ENCODE assay signal across 8 mouse cellular contexts in the genomic region with DNA sequence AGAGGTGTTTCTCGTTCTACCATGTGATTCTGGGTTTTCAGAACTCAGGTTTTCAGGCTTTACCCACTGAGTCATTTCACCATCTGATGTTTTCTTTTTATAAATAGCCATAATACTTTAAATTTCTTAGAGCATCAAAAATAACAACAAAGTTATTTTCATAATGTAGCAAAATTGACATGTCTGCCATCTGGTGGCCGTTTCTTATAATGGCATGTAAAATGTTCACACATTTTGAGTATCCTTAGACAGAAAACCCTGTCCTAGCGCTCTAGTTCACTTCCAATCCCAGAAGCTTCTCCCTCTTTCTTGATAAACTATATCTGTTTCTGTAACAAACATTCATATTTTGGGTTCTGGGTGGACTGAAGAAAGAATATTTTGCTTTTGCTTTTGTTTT. TPM values are rescaled to one million over a fixed set of nuclear protein-coding genes. Genes with fewer than 3 reads are reported as not detected.
A peak's percentile ranks its signal among the peaks of the same experiment; 100 is the strongest.
DNase-seq lines count a peak whose midpoint lies in the region; ATAC-seq and TF ChIP-seq lines count a peak whose summit lies in the region.

No protein-coding gene starts in this region.

- TF ChIP-seq CTCF in forebrain, postnatal 0 days (IDR thresholded peaks at IDR 0.05; ENCODE audit: low read depth) = peak; percentile 67
- peak; percentile 78 for TF ChIP-seq CTCF in midbrain, postnatal 0 days (IDR thresholded peaks at IDR 0.05)
- peak; percentile 70 for TF ChIP-seq CTCF in lung, postnatal 0 days (IDR thresholded peaks at IDR 0.05)

- TF ChIP-seq EP300 in lung, postnatal 0 days (IDR thresholded peaks at IDR 0.05) = no peak

- no peak for ATAC-seq in forebrain, postnatal 0 days
- no peak for ATAC-seq in forebrain, embryonic 15.5 days (replicated peaks)
- no peak for ATAC-seq in midbrain, postnatal 0 days (ENCODE audit: low FRiP score)
- no peak for ATAC-seq in midbrain, embryonic 16.5 days
- peak; percentile 53 for ATAC-seq in activated CD4-positive, CD25-positive, alpha-beta regulatory T cell, adult 4 months
- no peak for ATAC-seq in lung, postnatal 0 days

- no peaks in the 10 kb centered on the region for H3K9me3 ChIP-seq in forebrain, postnatal 0 days (ENCODE audit: low read length)
- H3K9me3 ChIP-seq in forebrain, embryonic 15.5 days = no peaks in the 10 kb centered on the region
- no peaks in the 10 kb centered on the region for H3K9me3 ChIP-seq in midbrain, postnatal 0 days (ENCODE audit: low read length)
- H3K9me3 ChIP-seq in midbrain, embryonic 16.5 days (replicated peaks; ENCODE audit: control insufficient read depth, low read length, poor library complexity, severe bottlenecking) = no peaks in the 10 kb centered on the region
- H3K9me3 ChIP-seq in lung, postnatal 0 days (ENCODE audit: low read length) = no peaks in the 10 kb centered on the region

- no peak overlapping the region for H3K4me2 ChIP-seq in forebrain, postnatal 0 days (ENCODE audit: low read depth)
- no peak overlapping the region for H3K4me2 ChIP-seq in forebrain, embryonic 15.5 days (replicated peaks)
- no peak overlapping the region for H3K4me2 ChIP-seq in midbrain, postnatal 0 days (ENCODE audit: low read depth, low read length, poor library complexity, severe bottlenecking)
- H3K4me2 ChIP-seq in midbrain, embryonic 16.5 days (ENCODE audit: low read length) = no peak overlapping the region
- no peak overlapping the region for H3K4me2 ChIP-seq in lung, postnatal 0 days (replicated peaks; ENCODE audit: low read depth, low read length)

- no peak overlapping the region for H3K4me3 ChIP-seq in forebrain, postnatal 0 days (ENCODE audit: low read depth, low read length)
- H3K4me3 ChIP-seq in forebrain, embryonic 15.5 days = no peak overlapping the region
- no peak overlapping the region for H3K4me3 ChIP-seq in midbrain, postnatal 0 days (ENCODE audit: low read depth, low read length)
- H3K4me3 ChIP-seq in midbrain, embryonic 16.5 days (ENCODE audit: low read depth, low read length) = no peak overlapping the region
- no peak overlapping the region for H3K4me3 ChIP-seq in lung, postnatal 0 days (ENCODE audit: low read depth, low read length)

- 30% methylated on average over 3 of the region's 3 CpGs for WGBS in forebrain, postnatal 0 days
- 36% methylated on average over 3 of the region's 3 CpGs for WGBS in forebrain, embryonic 15.5 days
- WGBS in midbrain, postnatal 0 days = 22% methylated on average over 3 of the region's 3 CpGs
- WGBS in midbrain, embryonic 16.5 days = 21% methylated on average over 3 of the region's 3 CpGs
- WGBS in lung, postnatal 0 days = 24% methylated on average over 3 of the region's 3 CpGs

- peak; percentile 80 for DNase-seq in forebrain, postnatal 0 days
- peak; percentile 63 for DNase-seq in midbrain, postnatal 0 days (ENCODE audit: low spot score)
- peak; percentile 48 for DNase-seq in forelimb bud, embryonic 11.5 days (ENCODE audit: low read depth, low spot score)
- peak; percentile 82 for DNase-seq in lung, postnatal 0 days (ENCODE audit: low spot score)
- peak; percentile 71 for DNase-seq in thymus, postnatal 14 days

- no peaks in the 10 kb centered on the region for H3K4me1 ChIP-seq in forebrain, postnatal 0 days (ENCODE audit: insufficient read depth)
- no peaks in the 10 kb centered on the region for H3K4me1 ChIP-seq in forebrain, embryonic 15.5 days
- H3K4me1 ChIP-seq in midbrain, postnatal 0 days (ENCODE audit: insufficient read depth, low read length) = no peaks in the 10 kb centered on the region
- H3K4me1 ChIP-seq in midbrain, embryonic 16.5 days (ENCODE audit: control insufficient read depth, insufficient read depth, low read length) = no peaks in the 10 kb centered on the region
- H3K4me1 ChIP-seq in lung, postnatal 0 days (ENCODE audit: insufficient read depth, low read depth, low read length) = no peaks in the 10 kb centered on the region

- H3K36me3 ChIP-seq in forebrain, postnatal 0 days (ENCODE audit: insufficient read depth) = no peaks in the 10 kb centered on the region
- H3K36me3 ChIP-seq in forebrain, embryonic 15.5 days = no peaks in the 10 kb centered on the region
- H3K36me3 ChIP-seq in midbrain, postnatal 0 days (ENCODE audit: insufficient read depth, low read length) = no peaks in the 10 kb centered on the region
- no peaks in the 10 kb centered on the region for H3K36me3 ChIP-seq in midbrain, embryonic 16.5 days (ENCODE audit: control insufficient read depth, insufficient read depth, low read length)
- no peaks in the 10 kb centered on the region for H3K36me3 ChIP-seq in lung, postnatal 0 days (ENCODE audit: insufficient read depth, low read length)

- no peaks in the 10 kb centered on the region for H3K27me3 ChIP-seq in forebrain, postnatal 0 days (ENCODE audit: insufficient read depth, low read length)
- H3K27me3 ChIP-seq in forebrain, embryonic 15.5 days = no peaks in the 10 kb centered on the region
- no peaks in the 10 kb centered on the region for H3K27me3 ChIP-seq in midbrain, postnatal 0 days (ENCODE audit: insufficient read depth, low read length)
- H3K27me3 ChIP-seq in midbrain, embryonic 16.5 days (ENCODE audit: control insufficient read depth, insufficient read depth, low read depth, low read length) = no peaks in the 10 kb centered on the region
- H3K27me3 ChIP-seq in lung, postnatal 0 days (replicated peaks; ENCODE audit: insufficient read depth, low read length) = no peaks in the 10 kb centered on the region

- no peak overlapping the region for H3K9ac ChIP-seq in forebrain, postnatal 0 days
- no peak overlapping the region for H3K9ac ChIP-seq in forebrain, embryonic 15.5 days (replicated peaks)
- no peak overlapping the region for H3K9ac ChIP-seq in midbrain, postnatal 0 days (replicated peaks; ENCODE audit: low read length, poor library complexity, severe bottlenecking)
- no peak overlapping the region for H3K9ac ChIP-seq in midbrain, embryonic 16.5 days (ENCODE audit: low read depth, low read length)
- H3K9ac ChIP-seq in lung, postnatal 0 days (replicated peaks; ENCODE audit: low read depth) = no peak overlapping the region

- H3K27ac ChIP-seq in forebrain, postnatal 0 days (ENCODE audit: low read depth, low read length) = no peak overlapping the region
- no peak overlapping the region for H3K27ac ChIP-seq in forebrain, embryonic 15.5 days (replicated peaks)
- no peak overlapping the region for H3K27ac ChIP-seq in midbrain, postnatal 0 days (ENCODE audit: low read depth, low read length)
- H3K27ac ChIP-seq in midbrain, embryonic 16.5 days (ENCODE audit: low read length) = no peak overlapping the region
- H3K27ac ChIP-seq in lung, postnatal 0 days (ENCODE audit: low read length) = no peak overlapping the region

RNA-seq across cellular contexts. Expression of a gene that starts 26.3 kb away (rescaled TPM):
- total RNA-seq in forebrain, postnatal 0 days (2014; rRNA removed) = 29.9 and 36.6 TPM in 2 replicates
- polyA plus RNA-seq in forebrain, postnatal 0 days (2015; fragmentation: Nextera tagmentation; extraction: Ambion mirVana) = 14.6 and 19.2 TPM in 2 replicates
- 25.6 and 27.0 TPM in 2 replicates for polyA plus RNA-seq in forebrain, embryonic 15.5 days (2015; fragmentation: Nextera tagmentation; extraction: Ambion mirVana)
- total RNA-seq in midbrain, postnatal 0 days (2014; rRNA removed) = 35.5 and 38.4 TPM in 2 replicates
- 18.6 and 21.7 TPM in 2 replicates for polyA plus RNA-seq in midbrain, postnatal 0 days (2015; fragmentation: Nextera tagmentation; extraction: Ambion mirVana)
- polyA plus RNA-seq in midbrain, embryonic 16.5 days (2015; fragmentation: Nextera tagmentation; extraction: Ambion mirVana) = 22.3 and 22.8 TPM in 2 replicates
- polyA plus RNA-seq in activated CD4-positive, CD25-positive, alpha-beta regulatory T cell, adult 4 months (2017; shearing (Covaris generic)) = 10 to 100 TPM; 10.3 to 11.3 TPM
- 10.4 and 10.9 TPM in 2 replicates for polyA plus RNA-seq in lung, postnatal 0 days (2015; fragmentation: Nextera tagmentation; extraction: Ambion mirVana)

RNA-seq across cellular contexts. Expression of a gene that starts 28.0 kb away (rescaled TPM):
- total RNA-seq in forebrain, postnatal 0 days (2014; rRNA removed) = 0.19 and 0.46 TPM in 2 replicates
- 0.43 and 0.46 TPM in 2 replicates for polyA plus RNA-seq in forebrain, postnatal 0 days (2015; fragmentation: Nextera tagmentation; extraction: Ambion mirVana)
- polyA plus RNA-seq in forebrain, embryonic 15.5 days (2015; fragmentation: Nextera tagmentation; extraction: Ambion mirVana) = 0.24 and 0.28 TPM in 2 replicates
- total RNA-seq in midbrain, postnatal 0 days (2014; rRNA removed) = 0.09 TPM in 1 of 2 replicates, not detected in the other
- polyA plus RNA-seq in midbrain, postnatal 0 days (2015; fragmentation: Nextera tagmentation; extraction: Ambion mirVana) = 0.43 and 0.64 TPM in 2 replicates
- 0.39 and 0.62 TPM in 2 replicates for polyA plus RNA-seq in midbrain, embryonic 16.5 days (2015; fragmentation: Nextera tagmentation; extraction: Ambion mirVana)
- polyA plus RNA-seq in activated CD4-positive, CD25-positive, alpha-beta regulatory T cell, adult 4 months (2017; shearing (Covaris generic)) = 100 to 1,000 TPM; 302 to 352 TPM
- 1.5 and 2.4 TPM in 2 replicates for polyA plus RNA-seq in lung, postnatal 0 days (2015; fragmentation: Nextera tagmentation; extraction: Ambion mirVana)

RNA-seq across cellular contexts. Expression of a gene that starts 55.2 kb away (rescaled TPM):
- not detected in 2 replicates for total RNA-seq in forebrain, postnatal 0 days (2014; rRNA removed)
- polyA plus RNA-seq in forebrain, postnatal 0 days (2015; fragmentation: Nextera tagmentation; extraction: Ambion mirVana) = not detected in 2 replicates
- polyA plus RNA-seq in forebrain, embryonic 15.5 days (2015; fragmentation: Nextera tagmentation; extraction: Ambion mirVana) = 0.11 TPM in 1 of 2 replicates, not detected in the other
- total RNA-seq in midbrain, postnatal 0 days (2014; rRNA removed) = 2.5 TPM in 1 of 2 replicates, not detected in the other
- 0.17 TPM in 1 of 2 replicates, not detected in the other for polyA plus RNA-seq in midbrain, postnatal 0 days (2015; fragmentation: Nextera tagmentation; extraction: Ambion mirVana)
- polyA plus RNA-seq in midbrain, embryonic 16.5 days (2015; fragmentation: Nextera tagmentation; extraction: Ambion mirVana) = 0.31 and 0.36 TPM in 2 replicates
- polyA plus RNA-seq in activated CD4-positive, CD25-positive, alpha-beta regulatory T cell, adult 4 months (2017; shearing (Covaris generic)) = 1 to 10 TPM; 3.1 to 7.9 TPM
- polyA plus RNA-seq in lung, postnatal 0 days (2015; fragmentation: Nextera tagmentation; extraction: Ambion mirVana) = 0.31 and 0.88 TPM in 2 replicates

Comparison
In these comparisons a context has a peak if more than half of its experiments do, and no peak if none do; other contexts are left out.
1. RNA of a gene that starts 28.0 kb away (polyA plus RNA-seq): 302 to 352 TPM in activated CD4-positive, CD25-positive, alpha-beta regulatory T cell, adult 4 months; 1.5 to 2.4 TPM in lung, postnatal 0 days, 0.39 to 0.62 TPM in midbrain, embryonic 16.5 days, 0.43 to 0.46 TPM in forebrain, postnatal 0 days, 0.43 to 0.64 TPM in midbrain, postnatal 0 days and 0.24 to 0.28 TPM in forebrain, embryonic 15.5 days; every median in the first group is over 10 times any median in the second.
2. Peak in every context shown above with its lines, with median percentiles within 50 percentile points of each other: DNase-seq and CTCF ChIP-seq.